Mouse (Mus musculus) retina, embryonic 14.5 days (tissue): ENCODE data around the gene Phtf2.
"Not testable (repeated sequence)": the region's sequence is repeated elsewhere in the genome, so short reads cannot be mapped to it uniquely, and the experiment has no call there.

Experiments used
- DNase-seq: peaks from one replicate; pipeline ENCODE4 v3.0.0-alpha.2; 2015; ENCODE audit warnings: low spot score

The Phtf2 gene

DNA sequence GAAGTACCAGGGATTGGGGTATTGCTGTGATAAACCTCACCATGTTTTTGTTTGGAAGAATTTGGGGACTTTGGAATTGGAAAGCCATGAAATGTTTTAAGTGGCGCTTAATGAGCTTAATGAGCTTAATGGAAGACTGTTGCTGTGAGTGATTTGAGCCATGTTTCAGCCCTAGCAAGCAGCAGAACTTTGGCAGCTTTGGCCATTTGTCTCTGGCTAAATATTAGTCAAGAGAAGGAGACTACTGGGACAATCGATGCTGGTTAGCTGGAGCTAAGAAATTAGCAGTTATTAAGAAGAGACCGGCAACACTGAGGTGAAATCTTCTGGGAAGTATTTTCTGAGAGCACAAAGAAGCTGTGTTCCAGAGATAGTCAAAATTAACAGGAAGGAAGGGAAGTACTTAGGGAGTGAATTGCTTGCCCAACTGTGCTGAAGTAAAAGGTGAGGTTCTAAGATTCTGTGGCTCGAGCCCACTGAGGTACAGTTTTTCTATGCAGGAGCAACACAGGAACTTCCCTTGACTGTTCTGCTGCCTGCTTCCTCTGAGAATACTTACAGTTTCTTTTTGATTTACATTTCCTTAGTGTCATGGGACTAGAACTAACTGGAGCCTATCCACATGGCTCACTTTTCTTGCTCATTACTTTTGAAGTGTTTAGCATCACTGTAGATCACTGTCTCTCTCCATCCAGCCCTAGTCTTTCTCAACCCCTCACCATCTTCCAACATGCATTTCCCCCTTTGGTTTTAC lies 17.5 kb downstream of the Phtf2 start:
- no peak for DNase-seq

DNA sequence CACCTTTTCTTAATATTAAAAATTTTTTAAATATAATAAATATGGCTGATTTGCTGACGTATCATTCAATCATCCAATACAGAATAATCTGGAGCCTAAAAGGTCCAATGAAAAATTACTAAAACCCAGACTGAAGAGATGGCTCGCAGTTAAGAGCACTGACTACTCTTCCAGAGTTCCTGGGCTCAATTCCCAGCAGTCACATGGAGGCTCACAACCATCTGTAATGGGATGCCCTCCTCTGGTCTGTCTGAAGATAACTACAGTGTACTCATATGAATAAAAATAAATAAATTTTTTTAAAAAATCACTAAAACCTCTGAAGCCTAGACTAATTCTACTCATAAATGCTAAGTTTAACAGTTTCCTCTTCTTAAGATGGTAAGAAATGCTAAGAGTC lies 20.0 kb downstream of the Phtf2 start:
- no peak for DNase-seq

DNA sequence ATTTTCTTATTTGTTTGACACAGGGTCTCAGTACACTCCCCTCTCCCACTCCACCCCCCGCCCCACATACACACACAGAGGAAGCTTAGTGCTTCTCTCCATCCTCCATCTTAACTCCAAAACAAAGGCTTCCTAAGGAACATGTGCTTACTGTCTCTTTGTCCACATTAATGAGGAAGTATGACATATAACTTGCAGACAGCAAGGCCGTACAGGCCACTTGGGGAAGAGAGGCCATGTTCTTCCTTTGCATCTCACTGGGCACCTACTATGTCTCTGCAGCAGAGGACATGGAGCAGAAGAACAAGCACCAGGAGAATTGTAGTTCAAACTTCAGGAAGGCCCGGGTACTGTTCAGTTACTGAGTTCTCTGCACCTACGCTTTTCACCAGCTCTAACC lies 21.4 kb downstream of the Phtf2 start:
- DNase-seq: no peak

DNA sequence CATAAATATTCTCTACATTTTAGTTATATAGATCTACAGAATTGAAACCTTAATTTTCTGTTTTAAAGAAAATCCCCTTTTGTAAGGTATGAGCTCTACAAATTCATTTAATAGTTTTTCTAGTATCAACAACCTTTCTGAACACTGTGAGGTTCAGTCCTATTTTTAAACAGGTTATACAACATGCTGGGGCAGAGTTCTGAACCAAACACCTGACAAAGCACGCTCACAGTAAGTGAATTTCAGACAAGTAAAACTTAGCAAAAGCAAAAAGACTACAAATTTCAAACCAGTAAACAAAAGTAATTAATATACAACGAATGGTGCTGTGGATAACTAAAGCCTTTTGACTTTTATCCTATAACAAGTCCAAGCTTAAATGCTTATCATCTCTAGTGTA lies 23.5 kb downstream of the Phtf2 start:
- DNase-seq: no peak

DNA sequence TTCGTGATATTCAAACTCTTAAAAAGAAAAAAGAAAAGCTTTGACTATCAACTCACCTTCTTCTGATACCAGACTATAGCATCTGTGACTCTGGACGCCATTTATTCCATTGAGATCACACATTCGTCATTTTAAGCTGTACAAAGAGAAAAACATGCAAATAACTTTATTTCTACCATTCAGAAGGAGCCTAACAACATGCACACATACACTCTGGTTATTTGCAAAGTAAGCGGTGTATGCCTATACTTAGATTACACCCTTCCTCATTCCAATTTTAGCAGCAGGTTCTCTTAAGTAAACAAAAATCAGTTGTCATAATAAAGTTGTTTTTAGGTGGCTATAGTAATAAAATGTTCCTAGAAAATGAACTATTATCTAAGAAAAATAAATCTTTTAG lies 26.9 kb downstream of the Phtf2 start:
- no peak for DNase-seq

DNA sequence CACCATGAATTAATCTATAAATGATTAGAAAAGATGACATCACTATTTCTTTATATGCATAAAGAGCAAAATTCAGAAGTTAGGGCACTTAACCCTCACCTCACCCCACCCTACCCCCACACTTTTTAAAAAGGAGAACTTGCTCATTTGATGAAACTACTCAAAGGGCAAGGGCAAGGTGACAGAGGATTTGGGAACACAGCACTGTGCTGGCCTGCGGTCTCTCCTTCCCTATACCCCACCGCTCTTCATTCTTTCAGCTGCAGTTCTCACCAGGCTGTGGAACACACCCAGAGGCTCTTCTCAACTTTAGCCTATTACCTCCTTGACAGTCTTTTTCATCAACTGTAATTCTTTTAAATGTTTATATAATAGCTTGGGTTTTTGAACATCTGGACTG lies 34.9 kb downstream of the Phtf2 start:
- DNase-seq: no peak

DNA sequence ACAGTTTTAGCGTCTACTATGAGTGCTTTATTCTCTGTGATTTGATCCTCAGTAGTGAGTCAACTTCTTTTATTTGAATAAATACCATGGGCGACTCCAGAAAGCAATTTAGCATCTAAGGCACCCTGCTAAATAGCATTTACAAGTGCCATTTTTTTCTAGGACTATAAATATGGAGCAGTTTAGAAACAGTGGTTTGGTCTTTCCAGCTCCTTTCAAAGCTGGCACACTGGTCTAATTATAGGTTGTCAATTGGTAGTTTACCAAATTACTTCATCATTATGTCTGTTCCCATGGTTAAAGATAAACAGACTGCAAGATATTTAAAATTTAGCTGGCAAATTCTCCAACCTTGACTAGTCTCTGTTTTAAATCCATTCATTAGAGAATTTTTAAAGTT lies 38.1 kb downstream of the Phtf2 start:
- DNase-seq: no peak

DNA sequence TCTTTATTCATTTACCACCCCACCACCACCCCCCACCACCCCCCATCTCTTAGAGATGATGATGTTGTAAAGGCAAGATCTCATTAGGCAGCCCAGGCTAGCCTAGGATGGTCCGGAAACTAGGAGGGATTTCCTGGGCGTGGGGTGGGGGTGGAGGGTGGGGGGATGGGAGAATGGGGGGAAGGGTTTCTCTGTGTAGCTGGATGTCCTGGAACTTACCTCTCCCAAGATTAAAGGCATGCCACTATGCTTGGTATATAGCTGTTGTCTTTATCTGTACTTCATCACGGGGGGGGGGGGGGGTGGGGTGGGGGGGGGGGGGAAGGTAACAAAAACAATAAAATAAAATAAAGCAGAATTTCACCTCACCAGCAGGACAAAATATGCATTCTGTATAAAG lies 38.5 kb downstream of the Phtf2 start:
- DNase-seq: no peak

DNA sequence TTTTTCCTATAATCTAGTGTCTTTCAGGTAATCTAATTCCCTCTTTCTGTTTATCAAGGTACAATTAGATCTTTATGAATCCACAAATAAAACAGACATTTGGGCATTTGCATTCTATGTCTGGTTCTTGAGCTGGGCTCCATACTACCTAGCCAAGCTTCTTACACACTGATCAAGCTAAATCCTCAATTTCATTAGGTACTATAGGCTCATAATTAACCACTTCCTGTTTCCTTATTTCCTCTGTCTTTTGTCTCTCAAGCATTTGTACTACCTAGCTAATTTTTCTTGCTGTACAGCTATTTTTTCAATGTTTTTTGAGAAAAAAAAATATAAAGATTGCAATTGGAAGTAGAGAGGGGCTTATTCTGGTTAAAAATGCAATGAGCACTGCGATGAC lies 44.8 kb downstream of the Phtf2 start:
- no peak for DNase-seq

DNA sequence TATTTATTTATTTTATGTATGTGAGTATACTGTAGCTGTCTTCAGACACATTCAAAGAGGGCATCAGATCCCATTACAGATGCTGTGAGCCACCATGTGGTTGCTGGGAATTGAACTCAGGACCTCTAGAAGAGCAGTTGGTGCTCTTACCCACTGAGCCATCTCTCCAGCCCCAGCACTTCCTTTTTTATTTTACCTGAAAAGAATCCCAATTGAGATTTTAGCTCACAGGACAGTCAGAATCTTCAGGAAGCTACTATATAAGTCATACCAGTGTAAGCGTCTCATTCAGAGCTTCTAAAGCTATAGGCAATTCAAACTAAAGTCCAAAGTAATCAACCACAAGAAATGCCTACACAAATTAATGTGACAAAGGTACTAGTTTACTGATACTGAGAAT lies 47.5 kb downstream of the Phtf2 start:
- no peak for DNase-seq

DNA sequence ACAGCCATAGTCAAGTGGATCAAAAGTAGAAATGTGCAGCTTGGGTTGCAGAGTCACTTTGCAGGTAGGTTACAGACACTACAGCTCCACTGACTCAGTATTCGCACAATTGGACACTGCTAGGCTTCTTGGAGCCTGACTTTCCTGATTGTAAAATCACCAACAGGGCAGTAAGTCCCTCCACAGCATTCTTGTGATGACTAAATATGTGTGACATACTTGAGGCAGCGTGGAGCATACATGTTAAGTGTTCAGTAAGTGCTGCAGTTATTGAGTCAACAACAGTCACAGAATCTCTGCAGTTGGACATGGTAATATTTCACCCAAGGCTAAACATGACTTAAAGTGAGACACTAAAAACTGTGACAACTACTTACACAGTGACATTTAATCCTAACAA lies 50.5 kb downstream of the Phtf2 start:
- DNase-seq: no peak

DNA sequence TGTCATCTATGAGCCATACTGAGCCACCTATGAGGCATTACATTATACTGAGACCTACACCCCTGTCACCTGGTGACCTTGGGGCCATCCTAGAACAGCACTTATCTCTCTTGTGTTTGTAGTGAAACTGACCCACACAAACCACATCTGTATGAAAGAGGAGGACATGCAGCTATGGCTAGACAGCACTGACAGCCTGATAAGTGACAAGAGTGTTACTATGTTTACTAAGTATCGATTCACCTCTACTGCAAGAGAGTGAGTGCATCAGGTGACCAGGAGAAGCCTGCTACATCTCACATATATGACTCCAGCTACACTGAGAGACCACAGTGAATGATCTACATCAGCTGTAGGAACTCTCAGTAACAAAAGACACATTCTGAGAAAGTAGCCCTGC lies 51.2 kb downstream of the Phtf2 start:
- no peak for DNase-seq

DNA sequence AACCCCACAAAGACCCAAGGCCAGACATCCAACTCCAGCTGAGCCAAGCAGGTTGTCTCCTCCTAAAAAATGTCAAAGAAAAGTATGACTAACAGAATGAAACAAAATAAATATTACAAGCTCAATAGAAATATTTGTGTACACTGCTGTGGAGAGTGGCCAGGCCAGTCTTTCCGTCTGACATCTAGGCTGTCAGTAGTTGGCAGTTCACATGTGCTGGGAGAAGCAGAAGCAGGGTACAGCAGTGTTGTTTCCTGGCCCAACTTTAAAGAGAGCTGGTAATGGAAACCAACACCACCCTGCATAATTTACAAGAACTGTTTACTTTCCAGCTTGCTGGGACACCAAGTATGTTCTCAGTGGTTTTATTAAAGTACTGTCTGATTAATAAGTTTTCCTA lies 60.3 kb downstream of the Phtf2 start:
- no peak for DNase-seq

DNA sequence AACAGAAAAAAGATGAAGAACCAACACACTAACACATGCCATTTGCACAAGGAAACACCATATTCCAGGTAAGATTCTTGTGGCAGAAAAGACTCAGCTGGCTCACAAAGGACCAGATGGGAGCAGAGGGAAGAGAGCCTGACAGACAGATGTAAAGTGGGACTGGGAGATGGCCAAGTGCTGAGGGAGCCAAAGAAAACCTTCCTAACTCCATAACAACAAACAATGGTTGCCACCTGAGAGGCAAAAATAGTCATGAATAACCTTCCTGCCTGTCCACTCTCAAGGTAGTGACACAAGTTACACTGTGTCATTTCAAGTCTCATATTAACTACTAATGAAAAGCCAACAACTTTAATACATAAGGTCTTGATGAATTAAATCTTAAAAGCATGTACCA lies 60.8 kb downstream of the Phtf2 start:
- DNase-seq: no peak

DNA sequence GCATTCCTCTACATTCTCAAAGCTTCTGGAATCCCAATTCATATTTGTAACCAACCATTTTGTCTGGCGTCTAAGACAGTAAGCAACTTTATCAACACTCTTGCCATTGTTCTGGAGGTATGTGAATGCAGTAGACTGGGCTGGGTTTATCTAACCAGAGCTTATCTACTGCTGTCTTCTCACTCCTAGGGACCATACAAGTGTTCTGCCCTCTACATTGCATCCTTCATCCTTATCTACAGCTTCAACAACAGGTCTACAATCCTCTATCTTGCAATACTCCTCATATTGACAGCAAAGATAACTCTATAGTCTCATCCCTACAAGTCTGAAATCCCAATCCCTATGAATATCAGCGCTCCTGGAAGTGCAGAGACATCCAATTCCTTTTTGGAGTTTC lies 66.8 kb downstream of the Phtf2 start:
- no peak for DNase-seq

DNA sequence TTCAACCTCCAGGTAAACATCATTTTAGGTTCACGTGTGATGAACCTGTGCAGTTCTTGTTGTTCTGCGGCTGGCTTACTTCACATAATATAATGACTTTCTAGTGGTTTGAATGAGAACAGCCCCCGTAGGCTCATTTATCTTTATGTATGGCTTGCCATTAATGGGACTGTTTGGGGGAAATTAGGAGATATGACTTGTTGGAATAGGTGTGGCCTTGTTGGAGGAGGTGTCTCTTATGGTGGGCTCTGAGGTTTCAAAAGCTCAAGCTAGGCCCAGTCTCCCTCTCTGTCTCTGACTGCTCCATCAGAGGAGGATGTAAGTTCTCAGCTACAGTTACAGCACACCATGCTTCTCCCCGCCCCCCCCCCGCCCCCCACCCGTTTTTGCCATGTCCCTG lies 71.5 kb downstream of the Phtf2 start:
- no peak for DNase-seq

DNA sequence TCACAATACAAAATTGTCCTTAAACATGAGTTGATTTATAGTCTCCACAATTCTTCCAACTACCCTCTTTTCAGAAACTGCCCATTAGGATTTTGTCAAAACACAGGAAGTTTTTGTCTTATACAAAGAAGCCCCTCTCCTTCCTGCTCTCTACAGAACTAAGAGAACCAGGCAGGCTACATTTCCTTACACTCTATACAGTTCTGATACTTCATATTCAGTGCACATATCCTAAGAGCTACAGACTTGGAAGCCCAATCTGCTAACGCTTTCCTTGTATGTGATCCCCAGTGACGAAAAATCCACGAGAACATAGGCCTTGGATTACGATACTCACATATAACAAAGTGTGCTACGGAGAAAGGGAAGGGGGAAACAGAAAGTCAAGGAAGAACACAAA lies 86.0 kb downstream of the Phtf2 start:
- DNase-seq: no peak

DNA sequence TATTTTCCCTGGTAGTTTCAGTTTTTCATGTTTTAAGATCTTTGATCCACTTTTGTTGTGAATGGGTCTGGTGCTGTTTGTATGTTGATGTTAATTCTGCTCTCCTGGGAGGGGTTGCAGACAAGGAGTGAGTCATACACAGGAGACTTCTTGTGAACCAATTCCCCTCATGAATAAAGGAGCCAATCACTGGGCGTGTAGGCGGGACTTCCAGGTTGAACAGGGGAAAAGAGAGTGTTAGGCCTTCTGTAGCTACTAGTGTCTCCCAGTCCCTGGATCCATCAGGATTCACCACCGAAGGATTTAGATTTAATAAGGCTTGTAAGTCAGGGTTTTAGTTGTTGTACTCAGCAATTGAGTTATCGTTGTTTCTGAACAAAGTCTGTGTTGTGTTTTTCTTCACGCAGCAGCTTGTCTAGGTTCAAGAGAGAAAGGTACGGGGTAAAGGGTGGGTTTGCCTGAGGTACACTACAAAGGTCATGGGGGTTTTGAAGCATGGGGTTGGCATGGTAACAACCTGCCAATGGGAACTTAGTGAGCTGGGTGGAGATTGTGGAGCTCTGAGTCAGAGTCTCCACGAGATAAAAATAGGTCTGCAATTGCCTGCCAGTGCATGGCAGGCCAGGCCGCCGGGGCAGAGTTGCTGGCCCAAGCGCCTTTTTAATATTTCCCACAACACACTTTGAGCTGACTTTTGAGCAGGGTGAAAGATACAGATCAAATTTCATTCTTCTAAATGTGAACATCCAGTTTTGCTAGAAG lies 90.0 kb downstream of the Phtf2 start:
- no peak for DNase-seq

DNA sequence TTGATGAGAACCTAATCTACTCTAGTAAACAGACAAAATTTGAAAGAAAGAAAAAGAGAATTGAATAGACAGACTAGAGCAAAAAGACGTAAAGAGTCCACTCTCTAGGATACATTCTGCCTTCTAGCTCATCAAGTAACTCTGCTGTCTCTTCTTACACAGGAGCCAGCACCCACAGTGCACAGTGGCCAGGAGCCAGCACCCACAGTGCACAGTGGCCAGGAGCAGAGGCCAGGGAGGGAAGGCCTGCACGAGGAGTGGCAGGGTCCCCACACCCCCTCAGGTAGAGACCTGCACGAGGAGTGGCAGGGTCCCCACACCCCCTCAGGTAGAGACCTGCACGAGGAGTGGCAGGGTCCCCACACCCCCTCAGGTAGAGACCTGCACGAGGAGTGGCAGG lies 95.5 kb downstream of the Phtf2 start:
- not testable (repeated sequence) for DNase-seq

DNA sequence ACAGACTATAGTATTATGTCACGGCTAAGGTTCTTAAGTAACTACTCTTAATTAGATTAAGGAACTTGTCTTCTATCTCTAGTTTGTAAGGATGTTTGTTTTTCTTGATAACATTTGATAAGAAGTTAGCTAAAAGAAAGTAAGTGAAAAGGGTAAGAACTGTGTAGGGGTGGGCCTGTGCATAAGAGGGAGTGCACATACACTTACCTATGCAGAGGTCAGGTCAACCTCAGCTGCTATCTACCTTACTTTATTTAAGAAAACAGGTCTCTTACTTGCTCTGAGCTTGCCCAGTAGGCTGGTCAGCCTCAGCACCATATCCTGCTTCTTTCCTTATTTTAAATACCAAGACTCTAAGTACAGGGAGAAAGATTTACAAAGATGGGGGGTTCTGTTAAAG lies 100.8 kb downstream of the Phtf2 start:
- no peak for DNase-seq

DNA sequence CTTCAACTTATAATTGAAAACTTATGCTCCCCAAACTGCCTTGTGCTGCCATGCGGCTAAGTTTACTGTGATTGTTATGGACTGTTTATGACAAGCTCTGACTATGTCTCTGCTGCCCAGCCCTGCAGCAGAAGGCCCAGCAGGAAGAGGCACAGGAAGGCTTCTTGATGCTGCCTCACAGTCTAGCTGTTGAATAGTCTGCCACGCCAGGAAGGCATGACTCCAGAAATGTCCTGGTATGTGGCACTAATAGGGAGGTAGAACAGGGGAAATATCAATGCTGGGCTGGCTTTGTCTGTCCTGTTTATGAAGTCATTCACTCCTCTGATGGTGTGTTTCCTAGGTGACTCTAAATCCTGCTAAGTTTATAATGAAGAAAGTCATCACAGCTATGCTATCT lies 102.7 kb downstream of the Phtf2 start:
- DNase-seq: no peak

DNA sequence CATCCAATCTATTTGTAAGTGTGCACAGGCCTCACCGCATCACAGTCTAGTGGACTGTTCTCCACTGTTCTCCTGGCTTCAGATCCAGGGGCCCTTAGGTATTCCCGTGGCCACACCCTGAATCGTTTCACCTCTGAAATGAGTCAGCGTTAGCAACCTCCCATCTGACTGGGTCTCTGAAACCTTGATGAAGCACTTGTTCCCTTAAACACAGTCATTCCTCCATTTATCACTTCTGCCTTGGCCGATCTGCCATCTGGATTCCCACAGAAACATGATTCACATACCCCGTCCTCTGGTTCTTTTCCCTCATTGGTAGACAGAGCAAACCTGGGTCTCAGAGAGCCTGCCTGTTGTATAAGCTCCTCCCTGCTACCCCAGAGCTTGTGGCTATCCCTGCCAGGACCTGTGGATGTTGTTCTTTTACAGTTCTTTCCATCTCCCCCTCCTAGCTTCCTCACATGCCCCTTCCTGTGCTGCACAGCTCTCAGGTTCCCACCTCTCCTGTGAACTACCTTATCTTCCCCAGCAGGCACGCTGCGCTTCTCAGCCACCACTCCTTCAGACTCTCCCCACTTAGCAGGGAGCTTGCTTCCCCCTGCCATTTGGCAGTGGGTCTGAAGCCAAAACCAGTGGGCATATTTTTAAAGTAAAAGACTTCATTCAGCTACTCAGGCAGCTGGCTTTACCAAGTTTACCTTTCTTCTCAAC lies 103.5 kb downstream of the Phtf2 start:
- no peak for DNase-seq

DNA sequence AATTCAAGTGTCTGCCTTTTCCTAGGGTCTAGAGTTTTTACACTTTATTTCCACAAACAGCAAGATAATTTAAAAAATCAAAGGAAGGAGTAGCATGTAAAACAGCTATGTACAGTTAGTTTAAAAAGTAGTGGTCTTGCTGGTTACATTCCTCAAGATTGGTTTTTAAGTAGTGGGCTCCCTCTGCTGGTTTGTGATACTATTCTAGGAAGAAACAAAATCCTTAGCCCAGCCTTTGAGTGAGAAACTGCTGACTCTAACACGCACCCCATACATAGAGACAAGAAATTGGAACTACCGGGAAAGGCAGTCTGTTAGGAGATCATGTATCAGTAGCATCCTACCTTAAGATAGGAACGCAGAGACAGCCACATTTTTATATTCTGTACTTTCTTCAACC lies 108.6 kb downstream of the Phtf2 start:
- peak; percentile 64 for DNase-seq
